Mouse (Mus musculus): Measurements from ENCODE around the gene Palld.

Gene Palld

GRCm38 (mm10) chr8:61725306-61726017 lies 177.0 kb downstream of the Palld start:
- no peak for DNase-seq (ENCODE audit: low spot score)

DNA sequence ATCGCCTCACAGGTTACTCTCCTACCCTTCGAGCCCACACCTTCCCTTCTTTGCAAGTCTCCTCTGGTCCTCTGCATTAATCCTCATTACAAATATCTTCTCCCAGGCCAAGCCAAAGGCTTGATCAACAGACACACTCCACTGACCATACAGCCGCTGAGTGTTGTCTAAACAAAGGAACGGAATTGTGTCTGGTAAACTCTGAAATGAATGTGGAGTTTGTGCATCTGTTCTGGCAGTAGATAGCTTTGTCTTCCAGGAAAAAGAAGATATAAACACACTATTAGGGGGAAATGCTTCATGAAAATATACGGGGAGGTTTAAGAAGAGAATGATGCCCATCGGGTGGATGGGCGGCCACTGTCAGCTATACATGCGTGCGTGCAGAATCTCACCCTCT lies 180.3 kb downstream of the Palld start:
- DNase-seq (ENCODE audit: low spot score) = no peak

- DNase-seq (ENCODE audit: low spot score) = no peak
Observed at GRCm38 (mm10) chr8:61715351-61716125, 187.0 kb downstream of the Palld start.

GRCm38 (mm10) chr8:61714293-61714831 lies 188.1 kb downstream of the Palld start:
- no peak for DNase-seq (ENCODE audit: low spot score)

- no peak for DNase-seq (ENCODE audit: low spot score)
Observed at GRCm38 (mm10) chr8:61713195-61713990, 189.1 kb downstream of the Palld start.

DNA sequence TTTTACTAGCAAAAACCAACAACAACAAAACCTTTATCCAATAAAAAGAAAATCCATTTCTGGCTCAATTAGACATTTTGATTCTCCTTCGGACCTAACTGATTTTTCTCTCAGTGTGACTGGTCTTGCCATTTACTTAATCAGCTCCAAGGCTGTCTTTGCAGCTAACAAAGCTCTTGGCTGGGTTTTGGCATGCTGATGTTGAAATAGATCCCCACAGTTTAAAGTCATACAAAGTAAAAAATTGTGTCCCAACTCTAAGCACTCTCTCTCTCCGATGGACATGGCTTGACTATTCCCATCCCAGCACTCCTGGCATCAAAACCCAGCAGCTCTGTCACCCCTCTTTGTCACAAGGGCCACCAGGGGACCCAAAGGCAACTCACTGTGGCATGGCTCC lies 190.1 kb downstream of the Palld start:
- no peak for DNase-seq (ENCODE audit: low spot score)

GRCm38 (mm10) chr8:61708586-61709305 lies 193.7 kb downstream of the Palld start:
- DNase-seq (ENCODE audit: low spot score) = no peak

DNA sequence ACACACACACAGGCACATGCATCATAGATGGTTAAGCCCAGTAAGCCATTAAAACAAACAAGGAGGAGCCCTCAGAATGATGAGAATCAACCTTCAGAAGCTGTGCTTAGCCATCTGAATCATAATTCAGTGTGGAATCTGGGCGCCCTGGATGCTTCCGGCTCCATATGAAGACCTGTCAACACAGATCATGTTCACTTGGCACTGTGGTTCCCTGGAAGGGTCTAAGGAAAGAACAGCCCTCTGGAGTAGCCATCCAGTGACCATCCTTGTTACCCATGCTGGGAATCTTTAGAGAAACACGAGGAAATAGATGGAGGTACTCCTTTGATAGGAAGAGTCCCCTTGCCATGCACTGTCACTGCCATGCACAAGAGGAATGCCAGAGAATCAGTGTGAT lies 197.0 kb downstream of the Palld start:
- DNase-seq (ENCODE audit: low spot score) = no peak

- no peak for DNase-seq (ENCODE audit: low spot score)
Observed at GRCm38 (mm10) chr8:61702122-61702521, 200.4 kb downstream of the Palld start.

GRCm38 (mm10) chr8:61700932-61701681 lies 201.4 kb downstream of the Palld start:
- no peak for DNase-seq (ENCODE audit: low spot score)

DNA sequence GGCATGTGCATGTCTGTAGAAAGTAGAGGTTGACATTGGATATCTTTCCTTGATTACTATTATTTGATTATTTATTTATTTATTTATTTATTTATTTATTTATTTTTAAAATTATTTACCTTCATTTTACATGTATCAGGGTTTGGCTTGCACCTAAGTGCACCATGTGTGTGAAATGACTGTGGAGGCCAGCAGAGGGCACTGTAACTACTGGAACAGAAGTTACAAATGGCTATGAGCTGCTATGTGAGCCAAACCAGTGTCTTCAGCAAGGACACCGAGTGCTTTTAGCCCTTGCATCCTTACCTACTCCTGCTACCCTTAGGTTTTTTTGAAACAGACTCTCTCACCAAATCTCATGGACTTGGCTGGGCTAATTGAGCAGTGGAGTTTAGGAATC lies 202.2 kb downstream of the Palld start:
- DNase-seq (ENCODE audit: low spot score) = no peak

GRCm38 (mm10) chr8:61698959-61699358 lies 203.5 kb downstream of the Palld start:
- no peak for DNase-seq (ENCODE audit: low spot score)

DNA sequence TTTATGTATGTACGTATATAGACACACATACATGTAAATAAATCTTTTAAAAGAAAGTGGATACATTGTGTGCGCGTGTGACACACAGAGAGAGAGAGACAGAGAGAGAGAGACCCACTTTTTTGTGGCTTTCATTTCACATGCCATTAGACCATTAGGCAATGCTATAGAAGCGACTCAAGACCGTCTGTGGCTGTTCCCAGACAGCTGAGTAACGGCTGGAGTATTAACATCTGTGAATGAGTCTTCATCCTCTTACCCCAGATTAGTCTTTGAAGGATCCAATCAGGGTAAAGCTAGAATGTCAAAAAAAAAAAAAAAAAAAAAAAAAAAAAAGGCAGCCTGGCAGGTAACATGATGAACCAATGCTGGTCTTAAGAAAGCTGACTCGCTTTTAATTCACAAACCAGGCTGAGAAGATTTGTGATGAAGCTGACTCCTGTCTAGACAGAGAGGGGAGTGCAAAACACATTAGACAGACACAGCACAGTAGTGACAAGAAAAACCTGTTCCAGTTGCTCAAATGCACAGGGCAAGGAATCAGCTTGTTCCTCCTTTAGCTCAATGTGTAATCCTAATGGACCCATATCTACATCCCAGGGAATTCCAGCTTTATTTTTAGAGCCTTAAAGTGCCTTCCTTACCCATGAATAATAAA lies 204.6 kb downstream of the Palld start:
- DNase-seq (ENCODE audit: low spot score) = no peak

GRCm38 (mm10) chr8:61696846-61697455 lies 205.5 kb downstream of the Palld start:
- no peak for DNase-seq (ENCODE audit: low spot score)

GRCm38 (mm10) chr8:61695416-61695815 lies 207.1 kb downstream of the Palld start:
- no peak for DNase-seq (ENCODE audit: low spot score)

DNA sequence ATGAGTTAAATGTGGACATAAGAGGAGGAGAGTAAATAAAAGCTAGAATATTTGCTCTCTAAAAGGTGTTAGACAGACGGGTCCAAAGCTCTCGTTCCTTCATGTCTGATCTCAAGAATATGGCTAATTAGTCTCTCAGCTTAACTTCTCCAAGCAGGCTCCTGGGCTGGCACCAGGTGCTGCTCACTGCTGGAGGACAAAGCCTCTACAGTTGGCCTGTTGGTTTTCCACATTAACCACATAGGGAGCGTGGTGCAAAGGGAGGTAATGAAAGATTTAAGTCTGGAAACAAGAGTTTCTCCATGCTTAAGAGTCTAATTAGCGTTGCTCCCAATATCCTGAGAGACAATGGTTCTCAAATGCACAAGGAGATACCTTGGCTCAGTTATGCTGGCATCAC lies 209.6 kb downstream of the Palld start:
- DNase-seq (ENCODE audit: low spot score) = no peak

GRCm38 (mm10) chr8:61692129-61692528 lies 210.4 kb downstream of the Palld start:
- DNase-seq (ENCODE audit: low spot score) = no peak

DNA sequence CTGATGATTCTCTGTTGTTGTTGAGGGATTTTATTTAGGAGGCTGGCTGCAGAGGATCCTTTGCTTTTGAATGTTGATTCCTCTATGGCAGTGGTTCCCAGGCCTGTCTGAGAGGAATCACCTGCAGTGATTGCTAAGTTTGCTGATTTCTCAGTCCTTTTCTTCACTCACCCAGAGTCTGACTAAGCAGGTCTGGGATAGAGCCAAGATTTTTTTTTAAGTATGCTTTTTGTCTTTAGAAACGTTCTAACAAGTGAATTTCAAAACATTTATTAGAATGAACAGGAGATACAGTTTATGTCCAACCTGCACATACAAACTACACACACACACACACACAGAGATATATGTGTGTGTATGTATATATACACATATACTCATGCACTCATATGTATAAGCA lies 211.1 kb downstream of the Palld start:
- DNase-seq (ENCODE audit: low spot score) = no peak

DNA sequence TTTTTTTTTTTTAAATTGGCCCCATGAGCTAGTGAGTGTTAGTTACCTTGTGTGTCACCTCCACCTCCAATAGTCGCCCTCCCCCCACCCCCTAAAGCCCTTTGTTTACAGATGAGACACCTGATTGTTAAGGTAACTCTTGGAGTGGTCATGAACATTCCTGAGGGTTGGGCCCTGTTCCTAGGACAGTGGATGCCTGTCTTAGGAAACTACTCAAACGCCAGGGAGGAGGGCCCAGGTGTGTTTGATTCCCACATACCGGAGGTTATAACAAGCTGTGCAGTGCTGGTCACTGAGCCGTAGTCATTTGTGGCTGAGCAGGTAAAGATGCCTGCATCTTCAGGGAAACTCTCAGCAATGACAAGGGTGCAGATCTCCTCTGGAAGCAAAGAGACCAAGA lies 215.4 kb downstream of the Palld start:
- DNase-seq (ENCODE audit: low spot score) = no peak

DNA sequence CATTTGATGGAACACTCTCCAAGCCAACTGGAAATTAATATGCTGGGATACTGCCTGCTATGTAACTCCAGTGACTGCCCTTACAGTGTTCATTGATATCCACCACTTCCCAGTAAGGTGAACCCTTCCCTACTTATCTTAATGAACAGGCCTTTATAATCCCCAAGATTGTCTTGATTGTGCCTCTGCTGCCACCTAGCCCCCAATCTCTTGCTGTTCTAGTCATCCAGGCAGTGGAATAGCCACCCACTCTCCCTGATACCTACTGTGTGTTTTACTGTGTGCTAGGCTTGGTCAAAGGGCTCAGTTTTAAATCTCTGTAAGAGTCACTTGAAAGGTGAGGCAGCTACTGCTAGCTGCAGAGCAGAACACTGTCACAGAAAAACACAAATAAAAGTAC lies 216.2 kb downstream of the Palld start:
- no peak for DNase-seq (ENCODE audit: low spot score)
